Mouse (Mus musculus) brain, adult 2 months (tissue): ENCODE measurements around the gene Cacna1i.

ENCODE experiments used
- DNase-seq: peaks from one replicate; pipeline ENCODE4 v3.0.0; 2011; ENCODE audit warnings: low read depth, low spot score

The Cacna1i gene

GRCm38 (mm10) chr15:80327743-80328540 is 40.9 kb downstream of the Cacna1i start:
- DNase-seq, result peak; percentile 97

GRCm38 (mm10) chr15:80330276-80330675 is 43.2 kb downstream of the Cacna1i start:
- DNase-seq, result peak; percentile 71

GRCm38 (mm10) chr15:80334766-80335165 is 47.7 kb downstream of the Cacna1i start:
- DNase-seq, result peak; percentile 71

GRCm38 (mm10) chr15:80335196-80335595 is 48.2 kb downstream of the Cacna1i start:
- DNase-seq, result peak; percentile 43

GRCm38 (mm10) chr15:80340348-80340747 is 53.3 kb downstream of the Cacna1i start:
- peak; percentile 43 for DNase-seq

GRCm38 (mm10) chr15:80342394-80342793 is 55.4 kb downstream of the Cacna1i start:
- DNase-seq, result no peak

GRCm38 (mm10) chr15:80343031-80343430 is 56.0 kb downstream of the Cacna1i start:
- DNase-seq, result peak; percentile 98

GRCm38 (mm10) chr15:80343731-80344130 is 56.7 kb downstream of the Cacna1i start:
- DNase-seq, result no peak

- no peak for DNase-seq
These were observed 59.5 kb downstream of the Cacna1i start for GRCm38 (mm10) chr15:80346510-80346909.

GRCm38 (mm10) chr15:80350431-80350830 is 63.4 kb downstream of the Cacna1i start:
- DNase-seq, result no peak

GRCm38 (mm10) chr15:80358798-80359197 is 71.8 kb downstream of the Cacna1i start:
- peak; percentile 71 for DNase-seq

- no peak for DNase-seq
These were observed 74.9 kb downstream of the Cacna1i start for GRCm38 (mm10) chr15:80361780-80362508.

GRCm38 (mm10) chr15:80362509-80363172 is 75.6 kb downstream of the Cacna1i start:
- DNase-seq, result peak; percentile 87

- peak; percentile 77 for DNase-seq
These were observed 77.0 kb downstream of the Cacna1i start for GRCm38 (mm10) chr15:80363821-80364715.

GRCm38 (mm10) chr15:80366899-80367298 is 79.9 kb downstream of the Cacna1i start:
- peak; percentile 62 for DNase-seq

- DNase-seq, result peak; percentile 81
These were observed 86.4 kb downstream of the Cacna1i start for GRCm38 (mm10) chr15:80373219-80373964.

GRCm38 (mm10) chr15:80374854-80375253 is 87.8 kb downstream of the Cacna1i start:
- no peak for DNase-seq

GRCm38 (mm10) chr15:80387185-80387584 is 100.1 kb downstream of the Cacna1i start:
- DNase-seq, result no peak

GRCm38 (mm10) chr15:80391791-80392190 is 104.8 kb downstream of the Cacna1i start:
- no peak for DNase-seq

GRCm38 (mm10) chr15:80395035-80395434 is 108.0 kb downstream of the Cacna1i start:
- DNase-seq, result no peak
